Mouse (Mus musculus): ENCODE measurements at regions not wholly inside any gene's neighbourhood (a gene's known extent, or its start where the extent isn't known, plus 50 kb on each side); places are given as distances from the start of the nearest gene placed in this dataset.

DNA sequence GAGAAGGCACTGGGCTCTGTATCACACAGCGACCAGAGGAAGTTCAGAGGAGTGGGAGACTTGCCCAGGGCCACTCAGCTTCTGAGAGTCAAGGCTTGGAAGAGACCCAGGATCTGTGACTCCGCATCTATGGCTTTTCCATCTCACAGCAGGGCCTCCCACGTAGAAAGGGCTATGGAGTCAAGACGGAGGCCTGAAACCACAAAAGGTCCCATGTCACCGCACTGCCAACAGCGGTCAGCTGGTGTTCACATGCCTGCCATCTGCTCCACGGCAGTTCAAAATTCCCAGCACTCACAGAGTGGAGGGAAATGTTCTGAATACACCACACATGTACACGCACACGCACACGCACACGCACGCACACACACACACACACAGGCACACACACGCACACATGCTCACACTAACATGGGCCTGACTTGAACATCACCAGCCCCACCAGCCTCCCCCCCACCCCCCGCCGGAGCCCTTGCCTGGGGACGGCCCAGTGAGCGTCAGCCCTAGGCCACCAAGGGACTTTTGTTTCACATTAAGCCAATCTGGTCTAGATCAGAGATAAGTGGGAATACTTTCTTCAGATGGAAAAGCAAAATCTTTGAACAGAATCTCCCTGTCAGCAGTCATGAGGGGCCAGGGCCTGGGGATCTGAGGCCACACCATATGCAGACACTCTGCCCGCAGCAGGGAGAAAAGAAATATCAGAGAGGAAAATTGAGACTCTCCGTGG is 212.6 kb downstream of the 3110018I06Rik start:
- no peaks in the 10 kb centered on the region for H3K27me3 ChIP-seq (replicated peaks)
- H3K27ac ChIP-seq, result no peak overlapping the region
- H3K4me1 ChIP-seq, result no peaks in the 10 kb centered on the region
- no peak overlapping the region for H3K4me3 ChIP-seq (replicated peaks)
- 79% methylated on average over 19 of the region's 19 CpGs for WGBS
- H3K4me2 ChIP-seq, result no peak overlapping the region
- ATAC-seq (ENCODE audit: insufficient read depth, low FRiP score, low read depth), result no peak
- H3K36me3 ChIP-seq, result no peaks in the 10 kb centered on the region
- H3K9me3 ChIP-seq, result no peaks in the 10 kb centered on the region
- no peak overlapping the region for H3K9ac ChIP-seq

- Histone ChIP-seq H3K36me3 (no peaks in the 10 kb centered on the region), H3K27ac (no peak overlapping the region), H3K27me3 (replicated peaks) (no peaks in the 10 kb centered on the region), H3K4me1 (0 out of 2 replicates have a peak, but pooled peaks cover 5% of the 10 kb centered on the region), H3K9me3 (no peaks in the 10 kb centered on the region), H3K9ac (no peak overlapping the region), H3K4me2 (no peak overlapping the region), H3K4me3 (replicated peaks) (no peak overlapping the region)
- 81% methylated on average over 6 of the region's 6 CpGs for WGBS
- ATAC-seq (ENCODE audit: insufficient read depth, low FRiP score, low read depth), result no peak
Observed at GRCm38 (mm10) chr12:107708812-107709211, 220.4 kb downstream of the 3110018I06Rik start.

DNA sequence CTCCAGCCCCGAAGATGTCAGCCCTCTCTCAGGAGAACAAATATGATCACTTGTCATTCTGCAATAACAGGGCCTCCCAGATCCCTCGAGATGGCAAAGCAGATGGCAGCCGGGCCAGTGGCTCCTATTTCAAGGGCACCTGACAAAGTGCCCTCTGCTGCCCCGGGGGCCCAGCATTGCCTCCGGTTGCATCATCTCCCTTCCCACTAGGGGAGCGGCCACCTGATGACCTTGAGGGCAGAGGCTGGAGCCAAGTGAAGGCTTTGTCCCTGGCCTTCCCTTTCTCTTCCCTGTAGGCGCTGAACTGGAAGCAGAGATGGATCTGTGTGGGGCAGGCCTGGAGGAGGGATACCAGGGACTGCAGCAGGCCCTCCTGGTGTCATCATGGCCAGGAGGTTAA is 222.6 kb downstream of the 3110018I06Rik start:
- no peak overlapping the region for H3K4me2 ChIP-seq

GRCm38 (mm10) chr12:107711675-107712074 is 223.2 kb downstream of the 3110018I06Rik start:
- Histone ChIP-seq H3K4me2 (no peak overlapping the region), H3K4me1 (0 out of 2 replicates have a peak, but pooled peaks cover 5% of the 10 kb centered on the region), H3K27ac (no peak overlapping the region), H3K27me3 (replicated peaks) (no peaks in the 10 kb centered on the region), H3K36me3 (no peaks in the 10 kb centered on the region), H3K4me3 (replicated peaks) (no peak overlapping the region), H3K9me3 (no peaks in the 10 kb centered on the region), H3K9ac (no peak overlapping the region)
- 43% methylated on average over 3 of the region's 3 CpGs for WGBS
- no peak for ATAC-seq (ENCODE audit: insufficient read depth, low FRiP score, low read depth)

More for the DNA sequence above, 222.6 kb downstream of the 3110018I06Rik start:
- H3K27me3 ChIP-seq (replicated peaks), result no peaks in the 10 kb centered on the region
- H3K4me3 ChIP-seq (replicated peaks), result no peak overlapping the region
- no peak for ATAC-seq (ENCODE audit: insufficient read depth, low FRiP score, low read depth)
- H3K4me1 ChIP-seq, result 0 out of 2 replicates have a peak, but pooled peaks cover 5% of the 10 kb centered on the region
- 42% methylated on average over 7 of the region's 7 CpGs for WGBS
- H3K9ac ChIP-seq, result no peak overlapping the region
- no peaks in the 10 kb centered on the region for H3K9me3 ChIP-seq
- H3K27ac ChIP-seq, result no peak overlapping the region
- no peaks in the 10 kb centered on the region for H3K36me3 ChIP-seq

GRCm38 (mm10) chr12:107713191-107713590 is 224.8 kb downstream of the 3110018I06Rik start:
- no peaks in the 10 kb centered on the region for H3K27me3 ChIP-seq (replicated peaks)
- 0 out of 2 replicates have a peak, but pooled peaks cover 5% of the 10 kb centered on the region for H3K4me1 ChIP-seq
- 66% methylated on average over 14 of the region's 14 CpGs for WGBS
- no peak overlapping the region for H3K27ac ChIP-seq
- no peaks in the 10 kb centered on the region for H3K9me3 ChIP-seq
- H3K36me3 ChIP-seq, result no peaks in the 10 kb centered on the region
- H3K9ac ChIP-seq, result no peak overlapping the region
- no peak overlapping the region for H3K4me3 ChIP-seq (replicated peaks)
- no peak overlapping the region for H3K4me2 ChIP-seq
- no peak for ATAC-seq (ENCODE audit: insufficient read depth, low FRiP score, low read depth)

DNA sequence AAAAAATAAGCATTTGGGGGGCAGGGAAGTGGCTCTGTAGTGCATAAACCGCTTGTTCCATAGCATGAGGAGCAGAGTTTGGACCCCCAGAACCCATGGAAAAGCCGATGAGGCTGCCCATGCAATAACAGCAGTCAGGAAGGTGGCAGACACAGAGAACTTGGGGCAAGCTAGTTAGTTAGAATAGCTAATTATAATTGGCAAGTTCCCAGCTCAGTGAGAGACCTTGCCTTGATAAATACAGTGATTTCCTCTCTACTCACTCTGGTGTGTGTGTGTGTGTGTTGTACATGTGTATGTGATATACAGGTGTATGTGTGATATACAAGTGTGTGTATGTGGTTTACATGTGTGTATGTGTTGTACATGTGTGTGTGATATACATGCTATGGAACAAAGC is 226.4 kb downstream of the 3110018I06Rik start:
- H3K4me1 ChIP-seq, result 0 out of 2 replicates have a peak, but pooled peaks cover 5% of the 10 kb centered on the region
- H3K27ac ChIP-seq, result no peak overlapping the region
- H3K9ac ChIP-seq, result no peak overlapping the region
- H3K27me3 ChIP-seq (replicated peaks), result no peaks in the 10 kb centered on the region
- no peaks in the 10 kb centered on the region for H3K9me3 ChIP-seq
- H3K4me2 ChIP-seq, result no peak overlapping the region
- H3K36me3 ChIP-seq, result no peaks in the 10 kb centered on the region
- no peak for ATAC-seq (ENCODE audit: insufficient read depth, low FRiP score, low read depth)
- no peak overlapping the region for H3K4me3 ChIP-seq (replicated peaks)
- 85% methylated on average over 2 of the region's 2 CpGs for WGBS

- H3K9me3 ChIP-seq, result no peaks in the 10 kb centered on the region
- no peak overlapping the region for H3K27ac ChIP-seq
- no peak for ATAC-seq (ENCODE audit: insufficient read depth, low FRiP score, low read depth)
- no peak overlapping the region for H3K4me2 ChIP-seq
- 0 out of 2 replicates have a peak, but pooled peaks cover 5% of the 10 kb centered on the region for H3K4me1 ChIP-seq
- no peak overlapping the region for H3K9ac ChIP-seq
- no peaks in the 10 kb centered on the region for H3K27me3 ChIP-seq (replicated peaks)
- no peak overlapping the region for H3K4me3 ChIP-seq (replicated peaks)
- H3K36me3 ChIP-seq, result no peaks in the 10 kb centered on the region
- WGBS, result 51% methylated on average over 6 of the region's 6 CpGs
Observed at GRCm38 (mm10) chr12:107715871-107716270, 227.4 kb downstream of the 3110018I06Rik start.

- Histone ChIP-seq H3K4me3 (replicated peaks) (no peak overlapping the region), H3K36me3 (no peaks in the 10 kb centered on the region), H3K4me2 (no peak overlapping the region), H3K27me3 (replicated peaks) (no peaks in the 10 kb centered on the region), H3K27ac (no peak overlapping the region), H3K9me3 (no peaks in the 10 kb centered on the region), H3K4me1 (peaks cover 3% of the 10 kb centered on the region; the same call in 1 of the 2 replicates), H3K9ac (no peak overlapping the region)
- no peak for ATAC-seq (ENCODE audit: insufficient read depth, low FRiP score, low read depth)
- 75% methylated on average over 6 of the region's 6 CpGs for WGBS
Observed at GRCm38 (mm10) chr12:107720941-107721340, 232.5 kb downstream of the 3110018I06Rik start.

- Histone ChIP-seq H3K4me1 (peaks cover 3% of the 10 kb centered on the region; the same call in 1 of the 2 replicates), H3K27me3 (replicated peaks) (no peaks in the 10 kb centered on the region), H3K36me3 (no peaks in the 10 kb centered on the region), H3K9ac (no peak overlapping the region), H3K4me2 (no peak overlapping the region), H3K4me3 (replicated peaks) (no peak overlapping the region), H3K27ac (no peak overlapping the region), H3K9me3 (no peaks in the 10 kb centered on the region)
- no peak for ATAC-seq (ENCODE audit: insufficient read depth, low FRiP score, low read depth)
- 69% methylated on average over 9 of the region's 9 CpGs for WGBS
Observed at GRCm38 (mm10) chr12:107723062-107723859, 234.8 kb downstream of the 3110018I06Rik start.

- H3K9ac ChIP-seq, result no peak overlapping the region
- H3K27ac ChIP-seq, result no peak overlapping the region
- WGBS, result 54% methylated on average over 14 of the region's 14 CpGs
- ATAC-seq (ENCODE audit: insufficient read depth, low FRiP score, low read depth), result no peak
- no peaks in the 10 kb centered on the region for H3K9me3 ChIP-seq
- no peak overlapping the region for H3K4me2 ChIP-seq
- H3K4me1 ChIP-seq, result peaks cover 3% of the 10 kb centered on the region; the same call in 1 of the 2 replicates
- no peak overlapping the region for H3K4me3 ChIP-seq (replicated peaks)
- H3K27me3 ChIP-seq (replicated peaks), result no peaks in the 10 kb centered on the region
- no peaks in the 10 kb centered on the region for H3K36me3 ChIP-seq
Observed at GRCm38 (mm10) chr12:107723860-107724320, 235.5 kb downstream of the 3110018I06Rik start.

GRCm38 (mm10) chr12:107724467-107724866 is 236.0 kb downstream of the 3110018I06Rik start:
- no peak overlapping the region for H3K4me2 ChIP-seq
- no peaks in the 10 kb centered on the region for H3K36me3 ChIP-seq
- H3K27ac ChIP-seq, result no peak overlapping the region
- H3K9ac ChIP-seq, result no peak overlapping the region
- H3K4me3 ChIP-seq (replicated peaks), result no peak overlapping the region
- 37% methylated on average over 8 of the region's 8 CpGs for WGBS
- peaks cover 3% of the 10 kb centered on the region; the same call in 1 of the 2 replicates for H3K4me1 ChIP-seq
- no peaks in the 10 kb centered on the region for H3K27me3 ChIP-seq (replicated peaks)
- H3K9me3 ChIP-seq, result no peaks in the 10 kb centered on the region
- no peak for ATAC-seq (ENCODE audit: insufficient read depth, low FRiP score, low read depth)

DNA sequence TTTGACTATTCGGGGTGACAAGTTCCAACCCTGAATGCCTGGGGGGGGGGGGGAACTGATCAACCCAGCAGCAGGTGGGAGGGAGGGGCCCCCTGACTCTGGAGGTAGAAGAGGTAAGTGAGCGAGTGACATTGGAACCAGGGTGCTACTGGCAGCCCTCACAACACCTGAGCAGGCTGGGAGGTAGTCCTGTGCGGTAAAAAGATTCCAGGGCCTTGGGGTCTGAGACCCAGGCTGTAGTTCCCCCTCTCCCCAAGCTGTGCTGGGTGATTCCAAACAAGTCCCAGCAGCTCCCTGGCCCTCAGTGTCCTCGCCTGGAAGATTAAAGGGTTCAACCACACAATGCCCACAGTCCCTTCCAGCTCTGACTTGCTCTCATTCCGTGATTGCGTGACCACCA is 240.4 kb downstream of the 3110018I06Rik start:
- ATAC-seq (ENCODE audit: insufficient read depth, low FRiP score, low read depth), result no peak
- H3K27ac ChIP-seq, result peak overlapping the region; percentile 57; the same call in 1 of the 2 replicates
- WGBS, result 74% methylated on average over 6 of the region's 6 CpGs

More for the DNA sequence above, 240.4 kb downstream of the 3110018I06Rik start:
- no peak overlapping the region for H3K9ac ChIP-seq
- no peaks in the 10 kb centered on the region for H3K27me3 ChIP-seq (replicated peaks)
- no peak overlapping the region for H3K4me2 ChIP-seq
- H3K9me3 ChIP-seq, result no peaks in the 10 kb centered on the region
- no peaks in the 10 kb centered on the region for H3K4me1 ChIP-seq
- no peak overlapping the region for H3K4me3 ChIP-seq (replicated peaks)
- H3K36me3 ChIP-seq, result no peaks in the 10 kb centered on the region
